In genomic region chr6:135377583-135378319, GRCm38 (mm10) we compare ENCODE assay signal across 8 mouse cellular contexts. TPM values are rescaled to one million over a fixed set of nuclear protein-coding genes. Genes with fewer than 3 reads are reported as not detected.
DNase-seq lines count a peak whose midpoint lies in the region; ATAC-seq lines count a peak whose summit lies in the region.

No protein-coding gene starts in this region.

- H3K4me1 ChIP-seq in embryonic facial prominence, embryonic 15.5 days, result peaks cover 36% of the 10 kb centered on the region
- no peaks in the 10 kb centered on the region for H3K4me1 ChIP-seq in liver, embryonic 15.5 days (replicated peaks)
- H3K4me1 ChIP-seq in neural tube, embryonic 11.5 days (ENCODE audit: control insufficient read depth, insufficient read depth, low read length), result no peaks in the 10 kb centered on the region

- WGBS in embryonic facial prominence, embryonic 15.5 days, result 26% methylated on average over 16 of the region's 16 CpGs
- 17% methylated on average over 16 of the region's 16 CpGs for WGBS in liver, embryonic 15.5 days (ENCODE audit: insufficient replicate concordance)
- WGBS in neural tube, embryonic 11.5 days, result 20% methylated on average over 16 of the region's 16 CpGs

- peaks cover 44% of the 10 kb centered on the region for H3K36me3 ChIP-seq in embryonic facial prominence, embryonic 15.5 days
- H3K36me3 ChIP-seq in liver, embryonic 15.5 days (replicated peaks), result no peaks in the 10 kb centered on the region
- H3K36me3 ChIP-seq in neural tube, embryonic 11.5 days (ENCODE audit: control insufficient read depth, insufficient read depth, low read length), result no peaks in the 10 kb centered on the region

- ATAC-seq in embryonic facial prominence, embryonic 15.5 days (ENCODE audit: insufficient number of reproducible peaks, low FRiP score, low TSS enrichment, low read depth), result no peak
- ATAC-seq in liver, embryonic 15.5 days (ENCODE audit: insufficient read depth), result no peak
- ATAC-seq in neural tube, embryonic 11.5 days (ENCODE audit: insufficient read depth, low FRiP score, low TSS enrichment), result no peak; the same call in 1 of the 2 replicates

- no peak overlapping the region for H3K9ac ChIP-seq in embryonic facial prominence, embryonic 15.5 days
- H3K9ac ChIP-seq in liver, embryonic 15.5 days, result no peak overlapping the region
- H3K9ac ChIP-seq in neural tube, embryonic 11.5 days (ENCODE audit: low read length), result no peak overlapping the region

- no peaks in the 10 kb centered on the region for H3K27me3 ChIP-seq in embryonic facial prominence, embryonic 15.5 days
- H3K27me3 ChIP-seq in liver, embryonic 15.5 days, result peaks cover 7% of the 10 kb centered on the region; the same call in 1 of the 2 replicates
- no peaks in the 10 kb centered on the region for H3K27me3 ChIP-seq in neural tube, embryonic 11.5 days (ENCODE audit: control insufficient read depth, insufficient read depth, low read length)

- no peak overlapping the region for H3K4me3 ChIP-seq in embryonic facial prominence, embryonic 15.5 days (replicated peaks)
- no peak overlapping the region for H3K4me3 ChIP-seq in liver, embryonic 15.5 days (replicated peaks)
- H3K4me3 ChIP-seq in neural tube, embryonic 11.5 days (ENCODE audit: low read depth, low read length), result peak overlapping the region; percentile 15; the same call in 1 of the 2 replicates

- H3K4me2 ChIP-seq in embryonic facial prominence, embryonic 15.5 days (replicated peaks), result peak overlapping the region; percentile 27; the same call in 1 of the 2 replicates
- peak overlapping the region; percentile 32 for H3K4me2 ChIP-seq in liver, embryonic 15.5 days
- peak overlapping the region; percentile 40 for H3K4me2 ChIP-seq in neural tube, embryonic 11.5 days (ENCODE audit: low read depth)

- no peaks in the 10 kb centered on the region for H3K9me3 ChIP-seq in embryonic facial prominence, embryonic 15.5 days (replicated peaks)
- no peaks in the 10 kb centered on the region for H3K9me3 ChIP-seq in liver, embryonic 15.5 days (replicated peaks)
- H3K9me3 ChIP-seq in neural tube, embryonic 11.5 days (ENCODE audit: control insufficient read depth, low read length), result no peaks in the 10 kb centered on the region

- H3K27ac ChIP-seq in embryonic facial prominence, embryonic 15.5 days (replicated peaks), result no peak overlapping the region
- H3K27ac ChIP-seq in liver, embryonic 15.5 days (replicated peaks), result no peak overlapping the region
- H3K27ac ChIP-seq in neural tube, embryonic 11.5 days (ENCODE audit: low read depth, low read length), result no peak overlapping the region

- peak; percentile 90 for DNase-seq in ES-CJ7 (ENCODE audit: low read depth, low spot score)
- peak; percentile 75 for DNase-seq in brain, adult 2 months (ENCODE audit: low read depth, low spot score)
- peak; percentile 66 to 77 for DNase-seq in heart, postnatal 10 days
- DNase-seq in kidney, postnatal 25 days, result peak; percentile 61 to 81
- peak; percentile 71 for DNase-seq in neural tube, embryonic 11.5 days (ENCODE audit: low spot score)
- peak; percentile 78 for DNase-seq in thymus, postnatal 14 days

- intact Hi-C loops in heart, postnatal 10 days (cut with DNase I), result loop anchor here (1.0 to 5.0 kb wide), 5 partner anchors 80 to 290 kb away; no protein-coding TSS in a partner anchor

RNA-seq across cellular contexts. Expression of gene Emp1, which starts 15.4 kb away (rescaled TPM):
- polyA plus RNA-seq in embryonic facial prominence, embryonic 15.5 days (2015; fragmentation: Nextera tagmentation; extraction: Ambion mirVana), result 172 and 177 TPM in 2 replicates
- 100 to 1,000 TPM; 192 to 206 TPM for total RNA-seq in heart, postnatal 10 days (2021)
- 2.1 and 2.5 TPM in 2 replicates for polyA plus RNA-seq in liver, embryonic 15.5 days (2015; fragmentation: Nextera tagmentation; extraction: Ambion mirVana)
- polyA plus RNA-seq in neural tube, embryonic 11.5 days (2014; fragmentation: Nextera tagmentation; extraction: Ambion mirVana), result 3.3 and 4.1 TPM in 2 replicates

Comparison
In these comparisons a context has a peak if more than half of its experiments do, and no peak if none do; other contexts are left out.
1. RNA of gene Emp1, which starts 15.4 kb away (polyA plus RNA-seq): 172 to 177 TPM in embryonic facial prominence, embryonic 15.5 days; 3.3 to 4.1 TPM in neural tube, embryonic 11.5 days and 2.1 to 2.5 TPM in liver, embryonic 15.5 days; every median in the first group is over 10 times any median in the second.
2. Peak in every context shown above with its lines, with median percentiles within 50 percentile points of each other: DNase-seq and H3K4me2 ChIP-seq.